Mouse (Mus musculus) lung, embryonic 15.5 days (tissue): Measurements from ENCODE around the gene Fkbp10. TPM values are rescaled to one million over a fixed set of nuclear protein-coding genes. Genes with fewer than 3 reads are reported as not detected.

Experiments
- ATAC-seq: fragments of 200-750 bp; cut with Nextera tagmentation; 2 replicates; pipeline ENCODE4 v1.8.0; 2017; ENCODE audit warnings: moderate number of reproducible peaks, borderline replicate concordance; ENCODE audit not compliant: low FRiP score, low TSS enrichment; ENCODE audit errors: extremely low read depth
- H3K27ac ChIP-seq: fragments of 300-500 bp; sonication (generic); 2 replicates; pipeline ENCODE4 v1.5.1; 2015; ENCODE audit warnings: moderate library complexity, mild to moderate bottlenecking, inconsistent platforms
- H3K27me3 ChIP-seq: fragments of 300-500 bp; sonication (generic); 2 replicates; pipeline ENCODE4 v1.6.1; 2015; ENCODE audit warnings: inconsistent platforms
- H3K36me3 ChIP-seq: fragments of 300-500 bp; sonication (generic); 2 replicates; pipeline ENCODE4 v1.6.1; 2015; ENCODE audit warnings: inconsistent platforms
- H3K4me1 ChIP-seq: fragments of 300-500 bp; sonication (generic); 2 replicates; pipeline ENCODE4 v1.6.1; 2015; ENCODE audit warnings: inconsistent platforms
- H3K4me2 ChIP-seq: fragments of 300-500 bp; sonication (generic); 2 replicates; pipeline ENCODE4 v1.6.1; 2015; ENCODE audit warnings: inconsistent platforms, mild to moderate bottlenecking, moderate library complexity
- H3K4me3 ChIP-seq: fragments of 300-500 bp; sonication (generic); 2 replicates; pipeline ENCODE4 v1.5.1; 2015; ENCODE audit warnings: mild to moderate bottlenecking, inconsistent platforms
- H3K9ac ChIP-seq: fragments of 300-500 bp; sonication (generic); 2 replicates; pipeline ENCODE4 v1.6.1; 2015; ENCODE audit warnings: inconsistent platforms
- H3K9me3 ChIP-seq: fragments of 300-500 bp; sonication (generic); 2 replicates; pipeline ENCODE4 v1.6.1; 2016; ENCODE audit warnings: inconsistent platforms
- WGBS: fragments of 180-500 bp; shearing (Covaris S2); methylation state at CpG from one replicate; pipeline ENCODE4 v1.1.7; 2015; 5-methylcytosine and 5-hydroxymethylcytosine counted together
- polyA plus RNA-seq: library from polyadenylated mRNA; unstranded; fragments of >200 nt; fragmentation: Nextera tagmentation; extraction: Ambion mirVana; gene quantifications from 2 replicates; pipeline ENCODE4 v1.2.1, GENCODE M21; 2015

Fkbp10 gene
- polyA plus RNA-seq = 142 and 143 TPM in 2 replicates

DNA sequence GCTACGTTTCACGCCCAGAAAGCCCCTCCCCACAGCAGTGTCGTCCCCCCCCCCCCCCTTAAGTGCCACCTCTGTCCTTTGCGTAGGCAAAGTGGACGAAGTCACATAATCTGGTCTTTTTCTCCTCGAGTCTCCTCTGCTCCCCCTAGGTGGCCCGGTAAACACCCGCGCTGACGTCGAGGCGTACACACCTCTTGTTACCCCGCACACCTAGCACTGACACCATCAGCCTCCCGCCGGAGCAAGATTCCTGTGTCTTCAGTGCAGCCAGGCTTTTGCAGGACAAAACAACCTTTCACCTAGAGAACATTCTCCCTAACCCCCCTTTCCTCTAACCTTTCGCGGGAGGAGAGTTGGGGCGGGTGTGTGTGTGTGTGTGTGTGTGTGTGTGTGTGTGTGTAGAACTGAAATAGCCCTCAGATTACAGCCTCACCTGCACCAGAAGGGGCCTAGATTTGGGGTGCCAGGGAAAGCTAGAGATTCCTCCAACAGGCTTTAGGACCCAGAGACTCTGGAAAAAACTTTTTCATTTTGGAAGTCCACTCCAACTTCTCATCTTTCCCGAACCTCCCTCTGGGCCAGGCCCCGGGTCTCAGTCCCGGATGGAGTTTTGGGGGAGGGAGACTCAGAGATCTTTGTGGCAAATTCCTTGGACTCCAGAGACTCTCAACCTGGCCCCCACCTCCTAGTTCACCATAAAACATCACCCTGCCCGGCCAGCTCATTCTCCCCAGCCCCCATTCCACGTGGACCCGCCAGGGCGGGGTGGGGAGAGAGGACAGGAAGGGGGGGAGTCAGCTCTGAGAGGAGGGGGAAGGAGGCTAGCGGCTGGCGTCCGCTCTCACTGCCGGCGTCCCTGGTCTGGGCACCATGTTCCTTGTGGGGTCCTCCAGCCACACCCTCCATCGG lies at the start of gene Fkbp10:
Fkbp10 (plus strand) TSS at position 784 of the 909 bp plus-strand sequence.
- Histone ChIP-seq H3K27me3 (no peaks in the 10 kb centered on the region), H3K36me3 (peaks cover 8% of the 10 kb centered on the region), H3K27ac (peak within 1 kb of the TSS; percentile 98), H3K9me3 (no peaks in the 10 kb centered on the region), H3K9ac (peak within 1 kb of the TSS; percentile 88), H3K4me1 (peaks cover 54% of the 10 kb centered on the region), H3K4me3 (peak within 1 kb of the TSS; percentile 91), H3K4me2 (peak within 1 kb of the TSS; percentile 89)
- peak; percentile 51 for ATAC-seq
- under 1% methylated on average over 29 of the region's 31 CpGs for WGBS

DNA sequence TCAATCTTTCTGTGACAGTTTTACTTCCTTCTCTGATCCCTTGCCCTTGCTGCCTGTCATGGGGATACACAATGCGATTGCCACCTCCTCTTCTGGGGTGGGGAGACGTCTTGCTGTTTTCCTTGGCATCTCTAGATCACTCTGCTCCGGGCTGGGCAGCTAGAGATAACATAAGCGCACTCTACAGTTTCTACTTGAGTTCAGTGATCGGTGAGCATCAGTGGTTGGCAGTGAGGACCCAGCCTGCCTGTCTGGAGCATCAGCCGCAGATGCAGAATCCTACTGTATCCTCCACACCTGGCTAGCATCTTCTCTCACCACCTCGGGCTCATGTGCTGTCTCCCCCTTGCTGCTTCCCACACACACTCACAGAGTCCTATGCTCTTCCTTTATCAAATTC lies 46.4 kb upstream of the Fkbp10 start:
- Histone ChIP-seq H3K27ac (no peak overlapping the region), H3K36me3 (peaks cover 30% of the 10 kb centered on the region), H3K4me1 (no peaks in the 10 kb centered on the region), H3K9ac (no peak overlapping the region), H3K27me3 (no peaks in the 10 kb centered on the region; the same call in 1 of the 2 replicates), H3K9me3 (no peaks in the 10 kb centered on the region), H3K4me3 (no peak overlapping the region), H3K4me2 (no peak overlapping the region)
- 65% methylated on average over 7 of the region's 7 CpGs for WGBS
- ATAC-seq = no peak

DNA sequence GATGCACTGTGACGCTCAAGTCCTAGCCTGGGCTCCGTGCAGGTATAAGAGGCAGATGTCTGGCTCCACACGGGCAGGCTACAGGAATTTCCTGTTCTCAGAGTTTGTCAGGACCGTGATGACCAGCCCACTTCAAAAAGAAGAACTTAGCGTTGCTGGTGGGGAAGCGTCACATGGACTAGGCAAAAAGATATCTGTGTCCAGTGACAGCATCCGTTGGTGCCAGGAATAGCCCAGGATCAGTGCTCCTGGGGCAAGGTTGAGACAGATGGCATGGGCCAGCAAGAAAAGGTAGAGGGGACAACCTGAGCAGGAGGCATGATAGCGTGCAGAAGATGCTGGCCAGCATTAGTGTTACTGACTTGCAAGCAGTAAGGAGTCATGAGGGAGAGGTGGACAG lies 45.7 kb upstream of the Fkbp10 start:
- H3K4me3 ChIP-seq = no peak overlapping the region
- H3K27me3 ChIP-seq = no peaks in the 10 kb centered on the region
- H3K36me3 ChIP-seq = peaks cover 33% of the 10 kb centered on the region
- ATAC-seq = no peak
- no peaks in the 10 kb centered on the region for H3K4me1 ChIP-seq
- H3K9me3 ChIP-seq = no peaks in the 10 kb centered on the region
- no peak overlapping the region for H3K9ac ChIP-seq
- H3K4me2 ChIP-seq = no peak overlapping the region
- H3K27ac ChIP-seq = no peak overlapping the region
- 56% methylated on average over 8 of the region's 8 CpGs for WGBS

DNA sequence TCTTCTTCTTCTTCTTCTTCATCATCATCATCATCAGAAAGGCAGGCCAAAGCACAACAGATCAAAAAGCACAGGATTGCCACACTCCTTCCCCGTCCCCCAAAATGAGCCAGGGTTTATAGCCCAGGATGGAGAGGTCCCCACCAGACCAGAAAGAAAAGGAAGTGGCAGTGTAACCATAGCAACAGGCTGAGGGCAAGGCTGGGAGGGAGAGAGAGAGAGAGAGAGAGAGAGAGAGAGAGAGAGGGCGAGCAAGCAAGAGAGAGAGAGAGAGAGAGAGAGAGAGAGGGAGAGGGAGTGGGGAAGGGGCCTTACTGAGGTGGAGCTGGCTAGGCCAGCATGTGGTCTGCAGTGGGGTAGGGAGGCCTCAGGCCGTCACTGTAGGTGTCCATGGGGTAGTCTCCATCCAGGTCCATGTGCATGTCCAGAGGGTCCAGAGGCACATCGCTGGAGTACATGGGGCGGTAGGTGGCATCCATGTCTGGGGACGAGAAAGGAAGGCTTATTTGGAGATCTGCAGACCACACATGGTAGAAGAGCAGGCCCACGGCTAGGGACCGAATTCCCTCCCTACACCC lies 43.4 kb upstream of the Fkbp10 start:
- no peak for ATAC-seq
- Histone ChIP-seq H3K27ac (no peak overlapping the region), H3K4me1 (no peaks in the 10 kb centered on the region), H3K4me3 (no peak overlapping the region), H3K4me2 (no peak overlapping the region), H3K9ac (no peak overlapping the region), H3K9me3 (no peaks in the 10 kb centered on the region), H3K36me3 (peaks cover 50% of the 10 kb centered on the region), H3K27me3 (no peaks in the 10 kb centered on the region)
- 75% methylated on average over 7 of the region's 8 CpGs for WGBS

DNA sequence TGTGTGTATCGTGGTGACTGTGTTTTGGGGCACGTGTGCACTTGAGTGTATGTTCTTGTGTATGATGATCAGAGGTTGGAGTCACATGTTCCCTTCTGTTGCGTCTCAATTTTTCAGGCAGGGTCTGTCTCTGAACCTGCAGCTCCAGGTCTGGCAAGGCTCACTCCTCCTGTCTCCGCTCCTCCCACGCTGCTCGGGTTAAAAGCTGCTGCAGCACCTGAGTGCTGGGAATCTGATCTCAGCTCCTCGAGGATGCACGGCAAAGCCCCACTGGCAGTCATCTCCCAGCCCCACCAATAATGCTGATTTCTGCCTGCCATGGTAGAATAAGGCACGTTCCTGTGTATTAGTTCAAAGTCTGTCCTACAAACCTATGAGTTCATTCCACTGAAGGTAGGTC lies 40.4 kb upstream of the Fkbp10 start:
- WGBS = 90% methylated on average over 9 of the region's 9 CpGs
- ATAC-seq = no peak
- Histone ChIP-seq H3K27ac (no peak overlapping the region), H3K27me3 (no peaks in the 10 kb centered on the region), H3K9ac (no peak overlapping the region), H3K36me3 (peaks cover 76% of the 10 kb centered on the region), H3K4me1 (no peaks in the 10 kb centered on the region), H3K4me2 (no peak overlapping the region), H3K9me3 (no peaks in the 10 kb centered on the region), H3K4me3 (no peak overlapping the region)

DNA sequence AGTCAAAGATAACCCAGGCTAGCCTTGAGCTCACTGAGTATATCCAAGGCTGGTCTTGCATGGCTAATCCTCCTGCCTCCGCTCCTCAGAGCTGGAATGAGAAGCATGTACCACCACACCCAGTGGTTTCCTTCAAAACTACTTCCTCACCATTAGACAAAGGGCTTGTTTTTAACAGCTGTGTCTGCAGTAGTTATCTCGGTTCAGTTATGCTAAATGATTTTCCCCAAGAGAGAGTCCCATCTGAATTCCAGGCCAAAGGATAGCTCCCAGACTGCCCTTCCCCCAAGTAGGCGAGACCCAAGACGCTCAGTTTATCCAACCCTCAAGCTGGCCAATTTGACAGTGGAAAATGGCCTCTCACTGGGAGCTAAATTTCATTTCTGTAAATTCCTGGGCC lies 39.5 kb upstream of the Fkbp10 start:
- WGBS = 68% methylated on average over 4 of the region's 4 CpGs
- Histone ChIP-seq H3K36me3 (peaks cover 80% of the 10 kb centered on the region), H3K4me1 (no peaks in the 10 kb centered on the region), H3K27me3 (no peaks in the 10 kb centered on the region), H3K4me2 (no peak overlapping the region), H3K9me3 (no peaks in the 10 kb centered on the region), H3K4me3 (no peak overlapping the region), H3K27ac (no peak overlapping the region), H3K9ac (no peak overlapping the region)
- ATAC-seq = no peak

DNA sequence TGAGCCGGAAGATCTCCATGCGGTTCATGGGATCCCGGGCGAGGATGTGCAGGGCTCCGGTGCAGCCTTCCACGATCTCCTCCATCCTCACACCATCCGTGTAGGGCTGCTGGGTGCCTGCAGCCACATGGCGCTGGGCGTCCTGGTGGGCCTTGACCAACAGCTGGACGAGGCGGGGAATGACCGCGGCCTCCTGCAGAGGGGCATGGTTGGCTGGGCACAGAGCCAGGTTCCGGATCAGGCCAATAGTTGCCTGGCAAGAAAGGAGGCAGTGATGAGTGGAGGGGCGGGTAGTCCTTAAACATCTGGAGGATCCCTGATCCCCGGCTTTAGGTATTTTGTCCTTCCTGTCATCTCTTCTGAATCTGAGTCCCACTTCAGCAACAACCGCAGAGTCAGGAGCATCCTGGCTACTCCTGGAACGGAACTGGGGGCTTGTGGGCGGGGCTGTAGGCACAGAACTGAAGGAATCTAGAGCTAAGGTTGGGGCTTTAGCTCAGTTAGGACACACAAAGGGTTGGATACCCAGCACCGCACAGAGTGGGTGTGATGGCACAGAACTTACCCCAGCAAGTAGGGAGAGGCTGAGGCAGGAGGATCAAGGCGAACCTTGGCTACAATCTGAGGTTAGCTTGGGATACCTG lies 38.6 kb upstream of the Fkbp10 start:
- no peaks in the 10 kb centered on the region for H3K4me1 ChIP-seq
- no peak overlapping the region for H3K4me2 ChIP-seq
- no peaks in the 10 kb centered on the region for H3K27me3 ChIP-seq
- H3K36me3 ChIP-seq = peaks cover 79% of the 10 kb centered on the region
- H3K9me3 ChIP-seq = no peaks in the 10 kb centered on the region
- H3K27ac ChIP-seq = no peak overlapping the region
- 87% methylated on average over 21 of the region's 21 CpGs for WGBS
- ATAC-seq = no peak
- no peak overlapping the region for H3K9ac ChIP-seq
- H3K4me3 ChIP-seq = no peak overlapping the region

DNA sequence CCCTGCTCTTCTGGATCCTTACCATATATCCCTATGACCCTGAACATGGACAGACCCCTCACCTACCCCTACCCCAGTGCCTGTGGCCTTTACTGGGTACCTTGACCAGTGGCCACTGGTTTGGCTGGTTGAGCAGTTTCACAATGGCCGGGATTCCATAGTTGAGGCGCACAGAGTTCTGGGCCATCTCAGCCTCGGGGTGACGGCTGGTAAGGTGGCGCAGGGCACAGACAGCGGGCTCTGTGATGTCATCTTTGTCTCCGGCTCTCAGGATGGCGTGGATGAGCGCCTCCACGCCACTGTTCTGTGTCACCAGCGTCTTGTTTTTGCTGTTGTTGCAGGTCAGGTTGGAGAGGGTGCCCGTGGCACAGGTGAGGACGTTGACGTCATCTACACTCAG lies 37.5 kb upstream of the Fkbp10 start:
- no peak for ATAC-seq
- H3K27me3 ChIP-seq = no peaks in the 10 kb centered on the region
- H3K9ac ChIP-seq = no peak overlapping the region
- H3K4me3 ChIP-seq = no peak overlapping the region
- H3K36me3 ChIP-seq = peaks cover 81% of the 10 kb centered on the region
- H3K27ac ChIP-seq = no peak overlapping the region
- 95% methylated on average over 14 of the region's 14 CpGs for WGBS
- no peak overlapping the region for H3K4me2 ChIP-seq
- no peaks in the 10 kb centered on the region for H3K9me3 ChIP-seq
- no peaks in the 10 kb centered on the region for H3K4me1 ChIP-seq

DNA sequence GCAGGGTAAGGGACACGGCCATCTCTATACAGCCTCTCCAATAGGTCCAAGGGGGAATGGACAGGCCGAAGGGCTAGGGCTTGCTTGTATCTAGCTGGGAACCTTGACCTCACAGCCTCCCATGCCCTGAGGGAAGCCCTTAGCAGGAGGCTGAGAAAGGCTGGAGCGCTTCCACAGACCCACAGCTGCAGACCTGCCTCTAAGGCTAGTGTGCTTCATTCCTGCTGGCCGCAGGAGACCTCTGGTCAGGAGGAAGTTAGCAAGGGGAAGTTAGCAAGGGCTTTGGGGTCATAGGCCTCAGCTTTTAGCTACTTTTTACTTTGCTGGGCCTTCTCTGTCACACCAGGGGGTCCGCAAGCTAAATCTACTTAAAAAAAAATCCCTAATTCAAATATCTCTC lies 37.1 kb upstream of the Fkbp10 start:
- WGBS = 91% methylated on average over 5 of the region's 5 CpGs
- H3K9ac ChIP-seq = no peak overlapping the region
- H3K36me3 ChIP-seq = peaks cover 81% of the 10 kb centered on the region
- H3K27me3 ChIP-seq = no peaks in the 10 kb centered on the region
- no peak for ATAC-seq
- no peaks in the 10 kb centered on the region for H3K4me1 ChIP-seq
- no peaks in the 10 kb centered on the region for H3K9me3 ChIP-seq
- no peak overlapping the region for H3K4me3 ChIP-seq
- no peak overlapping the region for H3K27ac ChIP-seq
- H3K4me2 ChIP-seq = no peak overlapping the region

DNA sequence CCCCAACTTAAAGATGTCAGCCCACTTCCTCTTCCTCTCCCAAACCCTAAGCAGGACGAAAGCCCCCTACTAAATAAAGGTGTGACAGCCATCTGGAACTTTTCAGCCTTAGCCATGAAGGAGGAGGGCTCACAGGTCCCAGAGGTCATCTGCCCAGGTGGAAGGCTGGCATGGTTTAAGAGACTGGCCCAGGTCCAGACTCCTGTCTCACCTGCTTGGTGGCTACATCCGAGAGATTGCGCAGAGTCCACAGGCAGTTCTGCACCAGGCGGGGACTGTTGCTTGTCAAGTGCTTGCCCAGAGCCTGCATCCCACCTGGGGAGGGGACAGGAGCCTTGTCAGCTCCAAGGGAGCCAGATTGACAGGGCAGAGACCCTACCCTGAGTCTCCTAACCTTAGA lies 36.2 kb upstream of the Fkbp10 start:
- H3K9me3 ChIP-seq = no peaks in the 10 kb centered on the region
- no peak overlapping the region for H3K4me2 ChIP-seq
- no peak overlapping the region for H3K9ac ChIP-seq
- no peaks in the 10 kb centered on the region for H3K27me3 ChIP-seq
- no peak overlapping the region for H3K27ac ChIP-seq
- no peak for ATAC-seq
- H3K4me3 ChIP-seq = no peak overlapping the region
- H3K4me1 ChIP-seq = no peaks in the 10 kb centered on the region
- 82% methylated on average over 4 of the region's 4 CpGs for WGBS
- H3K36me3 ChIP-seq = peaks cover 81% of the 10 kb centered on the region

DNA sequence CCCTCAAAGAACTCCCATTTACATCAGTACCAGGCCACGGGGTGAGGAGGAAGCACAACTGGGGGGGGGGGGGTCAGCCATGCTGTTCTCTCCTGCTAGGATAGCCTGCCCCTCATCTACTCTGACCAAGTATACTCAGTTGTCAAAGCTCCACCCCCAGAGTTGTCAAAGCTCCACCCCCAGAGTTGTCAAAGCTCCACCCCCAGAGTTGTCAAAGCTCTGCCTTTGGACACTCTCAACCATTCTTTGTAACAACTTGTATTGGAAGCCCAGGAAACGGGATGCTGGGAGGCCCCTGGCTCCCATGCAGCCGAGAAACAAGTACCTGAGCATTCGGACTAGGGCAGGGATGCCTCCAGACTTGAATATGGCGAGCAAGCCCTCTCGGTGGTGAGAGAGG lies 32.8 kb upstream of the Fkbp10 start:
- Histone ChIP-seq H3K27ac (no peak overlapping the region), H3K27me3 (no peaks in the 10 kb centered on the region), H3K4me3 (no peak overlapping the region), H3K4me1 (peaks cover 18% of the 10 kb centered on the region), H3K36me3 (peaks cover 71% of the 10 kb centered on the region), H3K4me2 (no peak overlapping the region), H3K9me3 (no peaks in the 10 kb centered on the region), H3K9ac (no peak overlapping the region)
- ATAC-seq = no peak
- 76% methylated on average over 6 of the region's 6 CpGs for WGBS

DNA sequence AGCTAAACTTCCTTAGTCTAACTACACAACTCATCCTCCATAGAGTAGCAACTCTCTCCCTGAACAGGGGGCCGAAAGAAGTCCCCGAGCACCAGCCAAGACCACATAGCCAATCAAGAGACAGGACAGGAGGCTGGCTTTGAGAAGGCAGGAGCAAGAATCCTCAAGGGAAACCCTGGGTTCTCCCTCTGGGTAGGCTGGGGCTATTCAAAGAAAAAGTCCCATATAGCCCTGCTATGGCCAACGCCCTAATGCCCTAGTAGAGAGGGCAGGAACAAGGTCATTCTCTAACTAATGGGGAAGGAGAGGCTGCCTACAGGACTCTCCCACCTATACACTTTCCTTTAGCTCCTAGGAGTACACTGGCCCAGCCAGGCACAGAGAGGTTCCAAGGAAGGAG lies 30.5 kb upstream of the Fkbp10 start:
- no peak for ATAC-seq
- Histone ChIP-seq H3K4me1 (peaks cover 41% of the 10 kb centered on the region), H3K9me3 (no peaks in the 10 kb centered on the region), H3K27ac (no peak overlapping the region), H3K9ac (no peak overlapping the region), H3K27me3 (no peaks in the 10 kb centered on the region), H3K4me3 (no peak overlapping the region), H3K36me3 (peaks cover 51% of the 10 kb centered on the region), H3K4me2 (no peak overlapping the region)
- WGBS = 87% methylated on average over 3 of the region's 3 CpGs
